Comparison of ENCODE assay signal across 8 mouse cellular contexts in the genomic region with DNA sequence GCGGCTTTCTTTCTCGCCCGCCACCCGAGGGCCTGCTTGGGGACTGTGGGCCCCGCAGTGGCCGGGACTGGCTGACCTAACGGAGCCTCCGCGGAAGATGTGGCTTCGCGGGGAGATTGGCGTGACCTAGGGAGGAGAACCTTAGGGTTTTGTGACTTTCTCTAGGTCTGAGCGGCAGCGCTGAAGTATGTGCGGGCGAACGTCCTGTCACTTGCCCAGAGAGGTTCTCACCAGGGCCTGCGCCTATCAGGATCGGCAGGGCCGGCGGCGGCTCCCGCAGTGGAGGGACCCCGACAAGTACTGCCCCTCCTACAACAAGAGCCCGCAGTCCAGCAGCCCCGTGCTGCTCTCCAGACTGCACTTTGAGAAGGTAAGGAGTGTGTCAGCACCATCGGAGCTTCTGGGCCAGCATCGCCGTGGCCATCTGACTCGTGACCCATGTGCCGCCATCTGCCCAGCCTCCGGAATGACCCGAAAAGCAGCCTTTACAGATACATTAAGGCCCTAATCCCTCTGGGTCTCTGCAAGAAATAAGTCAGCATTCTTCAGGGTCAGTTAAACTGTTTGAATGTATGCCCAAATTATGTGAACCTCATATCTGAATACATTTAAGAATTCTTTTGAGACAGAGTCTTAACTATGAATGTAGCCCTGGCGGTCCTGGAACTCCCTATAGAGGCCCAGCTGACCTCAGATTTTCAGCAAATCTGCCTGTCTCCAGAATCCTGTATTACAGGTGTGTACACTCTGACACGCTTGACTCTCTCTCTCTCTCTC. TPM values are rescaled to one million over a fixed set of nuclear protein-coding genes. Genes with fewer than 3 reads are reported as not detected.
DNase-seq lines count a peak whose midpoint lies in the region; ATAC-seq and TF ChIP-seq lines count a peak whose summit lies in the region.

No protein-coding gene starts in this region.

- ATAC-seq in megakaryocyte, adult 5-6 weeks (ENCODE audit: poor library complexity, severe bottlenecking): peak; percentile 5

- intact Hi-C loops in heart, postnatal 10 days (cut with DNase I): loop anchor here (5.0 kb wide), 3 partner anchors 68 to 193 kb away; partner anchors contain the start of gene H1fx
- intact Hi-C loops in left cerebral cortex, postnatal 25 days (cut with DNase I): loop anchor here (5.0 to 10.0 kb wide), 4 partner anchors 68 to 183 kb away; partner anchors contain the start of gene H1fx

- TF ChIP-seq CTCF in bone marrow macrophage, adult 2 months (IDR thresholded peaks at IDR 0.05; ENCODE audit: low read depth, low read length): no peak
- no peak for TF ChIP-seq CTCF in embryonic fibroblast, embryonic 13.5 days (IDR thresholded peaks at IDR 0.05; ENCODE audit: borderline replicate concordance, insufficient read depth, low read length)
- no peak for TF ChIP-seq CTCF in spleen, adult 2 months (IDR thresholded peaks at IDR 0.05; ENCODE audit: extremely low read depth, insufficient read depth, insufficient read length, insufficient replicate concordance)

- TF ChIP-seq POLR2A in bone marrow macrophage, adult 2 months (IDR thresholded peaks at IDR 0.05; ENCODE audit: borderline replicate concordance, low read depth, low read length): no peak
- TF ChIP-seq POLR2A in embryonic fibroblast, embryonic 13.5 days (IDR thresholded peaks at IDR 0.05; ENCODE audit: low read depth, low read length): no peak; the same call in 1 of the 2 replicates
- no peak for TF ChIP-seq POLR2A in spleen, adult 2 months (IDR thresholded peaks at IDR 0.05; ENCODE audit: low read depth, low read length)

- DNase-seq in adrenal gland, adult (ENCODE audit: inconsistent age in 2 of 2, low spot score in 1 of 2): peak; percentile 48 to 86
- no peak for DNase-seq in adrenal gland, adult 8-10 months
- DNase-seq in heart, postnatal 10 days: peak; percentile 66 to 68
- peak; percentile 31 to 42 for DNase-seq in left cerebral cortex, postnatal 25 days (ENCODE audit: low spot score in 2 of 2)
- DNase-seq in spleen, adult 2 months (ENCODE audit: low read depth in 1 of 2, low spot score in 2 of 2): peak in 1 of 2 experiments; percentile 22

- peaks cover 15% of the 10 kb centered on the region for H3K36me3 ChIP-seq in spleen, adult 2 months (ENCODE audit: control insufficient read depth, insufficient read depth, low read length)

- peak overlapping the region; percentile 92 for H3K4me3 ChIP-seq in bone marrow macrophage, adult 2 months (ENCODE audit: insufficient read depth, low read length)
- peak overlapping the region; percentile 94 for H3K4me3 ChIP-seq in embryonic fibroblast, embryonic 13.5 days (ENCODE audit: insufficient read depth, low read length)
- H3K4me3 ChIP-seq in spleen, adult 2 months (ENCODE audit: extremely low read depth, insufficient read depth, insufficient read length): peak overlapping the region; percentile 85

- no peak overlapping the region for H3K27ac ChIP-seq in bone marrow macrophage, adult 2 months (ENCODE audit: insufficient read depth, low read depth, low read length)
- peak overlapping the region; percentile 74 for H3K27ac ChIP-seq in embryonic fibroblast, embryonic 13.5 days (ENCODE audit: insufficient read depth, low read length)
- peak overlapping the region; percentile 83 for H3K27ac ChIP-seq in spleen, adult 2 months (ENCODE audit: insufficient read depth, low read length)

- WGBS in spleen, adult 2 months: 8% methylated on average over 35 of the region's 35 CpGs

- no peaks in the 10 kb centered on the region for H3K27me3 ChIP-seq in spleen, adult 2 months (ENCODE audit: control insufficient read depth, insufficient read depth, low read length)

- H3K4me1 ChIP-seq in bone marrow macrophage, adult 2 months (ENCODE audit: control insufficient read depth, insufficient read depth, low read length): peaks cover 15% of the 10 kb centered on the region
- H3K4me1 ChIP-seq in embryonic fibroblast, embryonic 13.5 days (ENCODE audit: control insufficient read depth, insufficient read depth, low read length): peaks cover 5% of the 10 kb centered on the region; the same call in 1 of the 2 replicates
- peaks cover 13% of the 10 kb centered on the region; the same call in 1 of the 2 replicates for H3K4me1 ChIP-seq in spleen, adult 2 months (ENCODE audit: control insufficient read depth, insufficient read depth, insufficient read length)

RNA-seq across cellular contexts. Expression of gene Hmces, which starts 0.8 kb away (rescaled TPM):
- total RNA-seq in adrenal gland, adult 8-10 months (2022): 10 to 100 TPM; 18.0 to 30.4 (median 24.3) TPM
- polyA plus RNA-seq in bone marrow macrophage, adult 2 months (2012; ENCODE audit: insufficient read depth, insufficient read length, missing spikeins): 20.0 and 21.2 TPM in 2 replicates
- polyA plus RNA-seq in embryonic fibroblast, embryonic 13.5 days (2011; ENCODE audit: insufficient read length, low read depth, missing spikeins): 22.2 and 23.4 TPM in 2 replicates
- 10 to 100 TPM; 13.8 to 13.9 TPM for total RNA-seq in heart, postnatal 10 days (2021)
- total RNA-seq in left cerebral cortex, postnatal 25 days (2021): 10 to 100 TPM; 25.8 to 27.8 TPM
- total RNA-seq in megakaryocyte, adult 5-6 weeks (2015): 4.9 and 10.1 TPM in 2 replicates
- 13.4 and 15.2 TPM in 2 replicates for total RNA-seq in megakaryocyte, adult 5-6 weeks (2017)
- polyA plus RNA-seq in spleen, adult 2 months (2012; rRNA removed): 16.3 and 19.1 TPM in 2 replicates

RNA-seq across cellular contexts. Expression of gene Copg1, which starts 26.9 kb away (rescaled TPM):
- 100 to 1,000 TPM; 109 to 141 (median 130) TPM for total RNA-seq in adrenal gland, adult 8-10 months (2022)
- polyA plus RNA-seq in bone marrow macrophage, adult 2 months (2012; ENCODE audit: insufficient read depth, insufficient read length, missing spikeins): 49.5 and 51.7 TPM in 2 replicates
- polyA plus RNA-seq in embryonic fibroblast, embryonic 13.5 days (2011; ENCODE audit: insufficient read length, low read depth, missing spikeins): 230 TPM in 2 replicates
- 10 to 100 TPM; 65.8 to 72.8 TPM for total RNA-seq in heart, postnatal 10 days (2021)
- total RNA-seq in left cerebral cortex, postnatal 25 days (2021): 100 to 1,000 TPM; 212 to 218 TPM
- 25.8 and 29.6 TPM in 2 replicates for total RNA-seq in megakaryocyte, adult 5-6 weeks (2015)
- 47.1 and 50.8 TPM in 2 replicates for total RNA-seq in megakaryocyte, adult 5-6 weeks (2017)
- 35.5 and 37.3 TPM in 2 replicates for polyA plus RNA-seq in spleen, adult 2 months (2012; rRNA removed)
